Mouse (Mus musculus): Measurements from ENCODE around the gene Gm21773.
"Not testable (repeated sequence)": the region's sequence is repeated elsewhere in the genome, so short reads cannot be mapped to it uniquely, and the experiment has no call there.

Gm21773 gene

DNA sequence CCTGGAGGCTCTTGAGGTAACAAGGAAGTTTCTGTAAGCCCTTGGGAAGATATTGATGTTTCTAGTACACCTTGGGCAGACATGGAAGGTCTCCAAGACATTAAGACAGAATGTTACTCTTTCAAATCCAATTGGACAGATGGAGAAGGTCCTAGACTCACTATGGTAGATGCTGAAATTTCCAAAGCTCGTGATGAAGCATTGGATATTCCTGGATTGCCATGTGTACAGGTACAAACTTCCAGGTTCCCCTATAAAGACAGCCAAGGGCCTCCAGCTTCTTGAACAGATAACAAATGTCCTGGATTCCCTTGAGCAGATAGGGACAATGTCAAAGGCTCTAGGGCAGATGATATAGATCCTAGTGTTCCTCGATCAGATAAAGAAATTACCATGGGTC is at the start of gene Gm21773:
Gene Gm21773 (minus strand): TSS at position 101 of the 400 bp plus-strand sequence.
- DNase-seq (ENCODE audit: low spot score) = not testable (repeated sequence)

Data from spleen, adult 12 weeks (tissue).